Mouse (Mus musculus) intestine, embryonic 14.5 days (tissue): ENCODE measurements around the gene Hinfp. TPM values are rescaled to one million over a fixed set of nuclear protein-coding genes. Genes with fewer than 3 reads are reported as not detected.
A peak's percentile ranks its signal among the peaks of the same experiment; 100 is the strongest.

Experiments
- ATAC-seq: fragments of 200-750 bp; cut with Nextera tagmentation; replicated peaks from 2 replicates; pipeline ENCODE4 v1.8.0; 2017; ENCODE audit warnings: low read depth, moderate number of reproducible peaks, moderate TSS enrichment, moderate library complexity; ENCODE audit not compliant: low FRiP score, low TSS enrichment
- DNase-seq: peaks from one replicate; pipeline ENCODE4 v3.0.0-alpha.2; 2018; ENCODE audit warnings: low spot score
- H3K27ac ChIP-seq: fragments of 300-500 bp; sonication (generic); 2 replicates; pipeline ENCODE4 v1.5.1; 2014; ENCODE audit warnings: low read depth, mild to moderate bottlenecking, control low read depth
- H3K27me3 ChIP-seq: fragments of 300-500 bp; sonication (generic); replicated peaks from 2 replicates; pipeline ENCODE4 v1.6.1; 2014; ENCODE audit warnings: low read length, control low read depth; ENCODE audit not compliant: control insufficient read depth, insufficient read depth
- H3K36me3 ChIP-seq: fragments of 300-500 bp; sonication (generic); 2 replicates; pipeline ENCODE4 v1.6.1; 2014; ENCODE audit warnings: low read length, control low read depth; ENCODE audit not compliant: control insufficient read depth, insufficient read depth
- H3K4me1 ChIP-seq: fragments of 300-500 bp; sonication (generic); replicated peaks from 2 replicates; pipeline ENCODE4 v1.6.1; 2014; ENCODE audit warnings: low read length, control low read depth, mixed read lengths; ENCODE audit not compliant: control insufficient read depth, insufficient read depth
- H3K4me2 ChIP-seq: fragments of 300-500 bp; sonication (generic); 2 replicates; pipeline ENCODE4 v1.6.1; 2014; ENCODE audit warnings: low read length
- H3K4me3 ChIP-seq: fragments of 300-500 bp; sonication (generic); 2 replicates; pipeline ENCODE4 v1.5.1; 2014; ENCODE audit warnings: low read depth, low read length, control low read depth, mixed read lengths
- H3K9ac ChIP-seq: fragments of 300-500 bp; sonication (generic); 2 replicates; pipeline ENCODE4 v1.6.1; 2014; ENCODE audit warnings: mild to moderate bottlenecking, low read length
- H3K9me3 ChIP-seq: fragments of 300-500 bp; sonication (generic); 2 replicates; pipeline ENCODE4 v1.6.1; 2016; ENCODE audit warnings: low read length, control low read depth; ENCODE audit not compliant: control insufficient read depth
- WGBS: fragments of 180-500 bp; shearing (Covaris S2); extraction: QIAGEN DNeasy Blood & Tissue Kit; methylation state at CpG from one replicate; pipeline ENCODE4 v1.1.7; 2014; 5-methylcytosine and 5-hydroxymethylcytosine counted together
- polyA plus RNA-seq: library from polyadenylated mRNA; unstranded; fragments of >200 nt; fragmentation: Nextera tagmentation; extraction: Ambion mirVana; gene quantifications from 2 replicates; pipeline ENCODE4 v1.2.1, GENCODE M21; 2014

Gene Hinfp
- polyA plus RNA-seq, 1 experiment from 2014 or later, result 18.5 TPM

DNA sequence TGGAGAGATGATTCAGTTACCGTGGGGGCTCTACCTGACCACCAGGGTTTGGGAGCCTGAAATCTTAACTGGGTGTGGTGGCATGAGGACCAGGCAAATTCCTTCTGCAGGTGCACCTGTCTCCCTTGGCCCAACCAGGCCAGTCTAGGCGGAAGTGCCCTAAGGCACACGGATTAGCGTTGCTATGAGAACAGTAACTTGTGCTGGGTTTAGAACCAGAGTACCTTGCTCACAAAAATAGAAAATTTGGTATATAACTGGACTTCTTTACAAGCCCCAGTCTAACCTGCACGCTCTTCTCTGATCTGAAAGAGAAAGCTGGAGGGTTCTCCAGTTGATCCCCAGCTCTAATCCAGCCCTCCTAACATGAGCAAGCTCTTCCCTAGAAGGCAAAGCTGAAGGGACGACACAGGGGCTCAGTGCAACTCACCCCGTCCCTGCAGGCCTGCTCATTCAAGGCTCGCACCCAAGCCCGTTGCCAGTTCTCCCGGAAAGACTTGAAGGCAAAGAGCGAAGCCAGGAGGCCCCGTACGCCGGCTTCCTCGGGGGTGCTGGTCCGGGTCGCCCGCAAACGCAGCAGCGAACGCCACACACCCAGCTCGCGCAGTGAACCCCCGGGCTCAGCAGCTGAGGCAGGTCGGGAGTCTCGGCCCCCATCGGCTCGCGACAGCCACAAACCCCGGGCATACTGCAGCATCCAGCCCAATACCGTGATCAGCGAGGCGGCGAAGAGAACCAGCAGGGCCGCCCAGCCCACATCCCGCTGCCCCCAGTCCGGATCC, 13.8 kb upstream of the Hinfp start:
- DNase-seq (no peak), ATAC-seq (peak; percentile 13; the same call in 1 of the 2 replicates)
- 2% methylated on average over 37 of the region's 37 CpGs for WGBS
- Histone ChIP-seq H3K36me3 (peaks cover 16% of the 10 kb centered on the region), H3K4me3 (peak overlapping the region; percentile 75), H3K9ac (peak overlapping the region; percentile 68), H3K9me3 (no peaks in the 10 kb centered on the region), H3K4me1 (peaks cover 14% of the 10 kb centered on the region), H3K27me3 (no peaks in the 10 kb centered on the region), H3K27ac (no peak overlapping the region), H3K4me2 (peak overlapping the region; percentile 56)

DNA sequence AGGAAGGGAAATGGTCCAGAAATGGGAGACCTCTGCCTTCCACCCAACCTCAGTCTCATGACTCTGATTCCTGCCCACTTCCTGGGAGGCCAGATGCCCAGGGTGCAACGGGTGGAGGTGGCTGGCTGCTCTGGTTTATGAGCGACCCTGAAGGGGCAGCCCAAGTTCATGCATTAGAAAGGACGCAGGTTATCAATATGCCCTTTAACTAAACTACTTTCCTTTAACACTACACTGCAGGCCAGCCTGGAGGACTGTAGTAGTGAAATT, 13.3 kb upstream of the Hinfp start:
- no peak for DNase-seq
- no peak overlapping the region for H3K27ac ChIP-seq
- no peaks in the 10 kb centered on the region for H3K27me3 ChIP-seq
- H3K4me1 ChIP-seq, result peaks cover 14% of the 10 kb centered on the region
- peak overlapping the region; percentile 75 for H3K4me3 ChIP-seq
- H3K36me3 ChIP-seq, result peaks cover 18% of the 10 kb centered on the region
- H3K9ac ChIP-seq, result peak overlapping the region; percentile 68
- WGBS, result 35% methylated on average over 3 of the region's 3 CpGs
- no peak for ATAC-seq
- peak overlapping the region; percentile 56 for H3K4me2 ChIP-seq
- H3K9me3 ChIP-seq, result no peaks in the 10 kb centered on the region

GRCm38 (mm10) chr9:44318076-44318825, 12.8 kb upstream of the Hinfp start:
- ATAC-seq, result no peak
- H3K36me3 ChIP-seq, result peaks cover 23% of the 10 kb centered on the region
- no peaks in the 10 kb centered on the region for H3K27me3 ChIP-seq
- H3K9me3 ChIP-seq, result no peaks in the 10 kb centered on the region
- peaks cover 14% of the 10 kb centered on the region for H3K4me1 ChIP-seq
- no peak overlapping the region for H3K27ac ChIP-seq
- WGBS, result 47% methylated on average over 5 of the region's 5 CpGs
- peak overlapping the region; percentile 75; the same call in 1 of the 2 replicates for H3K4me3 ChIP-seq
- peak overlapping the region; percentile 56 for H3K4me2 ChIP-seq
- H3K9ac ChIP-seq, result no peak overlapping the region
- no peak for DNase-seq

- Histone ChIP-seq H3K36me3 (peaks cover 25% of the 10 kb centered on the region), H3K4me3 (no peak overlapping the region), H3K4me2 (no peak overlapping the region), H3K9me3 (no peaks in the 10 kb centered on the region), H3K4me1 (peaks cover 14% of the 10 kb centered on the region), H3K27me3 (no peaks in the 10 kb centered on the region), H3K27ac (no peak overlapping the region), H3K9ac (no peak overlapping the region)
- 77% methylated on average over 4 of the region's 4 CpGs for WGBS
- ATAC-seq, result no peak
- DNase-seq, result no peak
Observed at GRCm38 (mm10) chr9:44317452-44317851, 12.0 kb upstream of the Hinfp start.

DNA sequence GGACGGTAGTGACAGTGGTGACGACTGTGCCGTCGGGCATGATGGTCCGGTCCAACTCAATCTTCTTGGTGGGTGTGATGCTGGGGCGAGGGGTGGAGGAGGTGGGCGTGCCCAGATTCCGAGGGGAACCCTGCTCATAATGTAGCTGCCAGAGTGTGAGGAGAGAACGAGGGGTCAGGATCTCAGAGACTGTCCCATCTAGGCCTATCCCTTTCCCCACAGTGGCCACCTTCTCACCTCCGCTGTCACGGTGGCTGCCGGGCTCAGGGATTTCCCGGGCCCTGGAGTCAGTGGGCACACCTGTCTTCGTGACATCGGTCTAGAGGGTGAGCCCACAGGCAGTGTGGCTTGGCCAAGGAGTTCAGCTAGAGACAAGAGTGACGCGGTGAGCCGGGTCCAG, 9.4 kb upstream of the Hinfp start:
- ATAC-seq, result no peak
- Histone ChIP-seq H3K9me3 (no peaks in the 10 kb centered on the region), H3K27ac (no peak overlapping the region), H3K4me3 (no peak overlapping the region), H3K36me3 (peaks cover 25% of the 10 kb centered on the region), H3K27me3 (no peaks in the 10 kb centered on the region), H3K4me1 (peaks cover 24% of the 10 kb centered on the region), H3K4me2 (no peak overlapping the region), H3K9ac (no peak overlapping the region)
- 90% methylated on average over 18 of the region's 18 CpGs for WGBS
- DNase-seq, result no peak

DNA sequence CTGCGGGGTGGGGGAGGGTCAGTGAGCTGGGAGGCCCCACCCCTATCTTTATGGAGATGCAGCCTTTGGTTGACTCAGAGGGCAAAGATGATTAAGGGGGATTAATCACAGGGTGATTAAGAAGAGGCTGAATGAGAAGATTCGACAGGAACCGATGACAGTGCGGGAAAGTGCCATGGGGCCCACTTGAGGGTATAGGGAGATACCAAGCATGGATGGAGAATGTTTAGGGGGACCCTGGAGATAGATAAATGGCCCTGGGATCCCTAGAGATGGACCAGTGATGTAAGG, 8.7 kb upstream of the Hinfp start:
- Histone ChIP-seq H3K4me2 (no peak overlapping the region), H3K9me3 (no peaks in the 10 kb centered on the region), H3K36me3 (peaks cover 25% of the 10 kb centered on the region), H3K27ac (no peak overlapping the region), H3K4me1 (peaks cover 23% of the 10 kb centered on the region), H3K4me3 (no peak overlapping the region), H3K9ac (no peak overlapping the region), H3K27me3 (no peaks in the 10 kb centered on the region)
- DNase-seq, result no peak
- ATAC-seq, result no peak
- 79% methylated on average over 4 of the region's 4 CpGs for WGBS

DNA sequence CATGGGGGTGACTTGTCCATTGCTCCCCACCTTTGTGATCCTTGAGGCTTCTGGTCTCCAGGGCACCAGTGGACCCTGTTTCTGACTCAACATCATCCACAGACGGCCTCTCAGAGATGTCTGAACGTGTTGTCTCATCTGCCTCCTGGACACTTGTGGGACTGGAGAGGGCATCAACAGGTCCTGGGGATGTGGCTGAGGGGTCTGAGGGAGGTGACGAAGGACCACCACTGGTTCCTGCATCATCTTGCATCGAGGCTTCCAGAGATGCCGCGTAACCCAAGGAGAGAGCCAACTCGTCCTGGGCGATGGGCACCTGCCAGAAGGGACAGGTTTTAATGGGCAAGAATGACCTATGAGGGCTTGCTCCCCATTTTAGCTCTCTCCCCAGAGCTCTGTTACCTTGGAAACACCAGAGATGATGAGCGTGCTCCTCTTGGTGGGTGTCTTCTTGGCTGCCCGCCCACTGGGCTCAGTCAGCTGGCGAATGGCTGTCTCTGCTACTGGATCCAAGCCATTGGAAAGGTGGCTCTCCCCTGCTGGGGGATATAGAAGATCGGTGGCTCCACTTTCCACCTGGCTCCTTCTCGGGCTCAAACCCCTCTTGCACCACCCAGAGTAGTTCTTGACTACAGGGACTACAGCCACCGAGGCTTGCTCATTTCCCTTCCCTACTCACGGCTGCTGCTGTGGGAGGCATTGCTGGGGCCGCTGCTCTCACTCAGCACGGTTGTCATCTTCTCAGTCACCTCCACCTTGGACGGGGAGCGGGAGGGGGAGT, 8.2 kb upstream of the Hinfp start:
- H3K27me3 ChIP-seq, result no peaks in the 10 kb centered on the region
- peaks cover 18% of the 10 kb centered on the region for H3K4me1 ChIP-seq
- peaks cover 25% of the 10 kb centered on the region for H3K36me3 ChIP-seq
- H3K9me3 ChIP-seq, result no peaks in the 10 kb centered on the region
- H3K9ac ChIP-seq, result no peak overlapping the region
- no peak overlapping the region for H3K4me3 ChIP-seq
- DNase-seq, result no peak
- no peak overlapping the region for H3K27ac ChIP-seq
- ATAC-seq, result no peak
- no peak overlapping the region for H3K4me2 ChIP-seq
- 80% methylated on average over 19 of the region's 19 CpGs for WGBS

- H3K4me1 ChIP-seq, result peaks cover 10% of the 10 kb centered on the region; the same call in 1 of the 2 replicates
- H3K9ac ChIP-seq, result peak overlapping the region; percentile 11; the same call in 1 of the 2 replicates
- H3K9me3 ChIP-seq, result no peaks in the 10 kb centered on the region
- DNase-seq, result peak; percentile 63
- H3K4me2 ChIP-seq, result peak overlapping the region; percentile 42
- 10% methylated on average over 27 of the region's 27 CpGs for WGBS
- peak; percentile 78 for ATAC-seq
- peak overlapping the region; percentile 49 for H3K27ac ChIP-seq
- no peaks in the 10 kb centered on the region for H3K27me3 ChIP-seq
- peaks cover 25% of the 10 kb centered on the region for H3K36me3 ChIP-seq
- H3K4me3 ChIP-seq, result no peak overlapping the region
Observed at GRCm38 (mm10) chr9:44311136-44312134, 6.0 kb upstream of the Hinfp start.
